Mouse (Mus musculus) neutrophil, adult 5-6 weeks (primary cell): ENCODE results near the gene Fgd2. TPM values are rescaled to one million over a fixed set of nuclear protein-coding genes. Genes with fewer than 3 reads are reported as not detected.
"Not testable (repeated sequence)": the region's sequence is repeated elsewhere in the genome, so short reads cannot be mapped to it uniquely, and the experiment has no call there.

Experiments used
- ATAC-seq: fragments of 151-379, 151-347 bp; 2 replicates; pipeline ENCODE4 v1.8.0; 2017; ENCODE audit warnings: mild to moderate bottlenecking, moderate TSS enrichment; ENCODE audit not compliant: insufficient number of reproducible peaks, poor library complexity, low FRiP score, severe bottlenecking; ENCODE audit errors: extremely low read depth
- total RNA-seq: library from RNA; stranded (forward); fragments of 200-1000 nt; gene quantifications from 2 replicates; pipeline ENCODE4 v1.2.3, GENCODE M21; 2017

The Fgd2 gene
- total RNA-seq = 184 and 192 TPM in 2 replicates

DNA sequence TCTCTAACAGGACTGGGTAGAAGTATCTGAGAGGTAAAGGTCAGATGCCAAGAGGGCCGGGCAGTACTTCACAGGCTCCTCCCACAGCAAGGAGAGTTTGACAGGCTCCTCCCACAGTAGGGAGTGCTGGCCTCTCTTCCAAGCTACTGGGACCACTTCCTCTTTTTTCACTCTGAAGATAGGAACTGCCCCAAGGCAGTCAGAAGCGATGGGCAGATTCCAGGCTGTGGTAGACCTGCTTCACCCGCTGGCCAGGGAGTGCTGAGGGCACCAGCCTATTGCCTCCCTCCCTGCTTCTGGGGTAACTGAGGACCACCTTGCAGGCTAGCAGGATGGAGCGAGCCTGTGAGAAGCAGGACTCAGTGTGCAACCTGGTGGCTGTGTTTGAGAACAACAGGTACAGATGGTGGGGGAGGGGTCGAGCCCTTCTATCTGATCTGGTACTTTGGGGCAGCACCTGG, at the start of gene Fgd2:
Gene Fgd2 (plus strand): TSS at position 154 of the 461 bp plus-strand sequence.
- peak; percentile 59 for ATAC-seq

GRCm38 (mm10) chr17:29311602-29312001, 49.1 kb upstream of the Fgd2 start:
- no peak for ATAC-seq

- ATAC-seq = no peak
Measured at GRCm38 (mm10) chr17:29312082-29312481, 48.6 kb upstream of the Fgd2 start.

GRCm38 (mm10) chr17:29313300-29313699, 47.4 kb upstream of the Fgd2 start:
- ATAC-seq = no peak

DNA sequence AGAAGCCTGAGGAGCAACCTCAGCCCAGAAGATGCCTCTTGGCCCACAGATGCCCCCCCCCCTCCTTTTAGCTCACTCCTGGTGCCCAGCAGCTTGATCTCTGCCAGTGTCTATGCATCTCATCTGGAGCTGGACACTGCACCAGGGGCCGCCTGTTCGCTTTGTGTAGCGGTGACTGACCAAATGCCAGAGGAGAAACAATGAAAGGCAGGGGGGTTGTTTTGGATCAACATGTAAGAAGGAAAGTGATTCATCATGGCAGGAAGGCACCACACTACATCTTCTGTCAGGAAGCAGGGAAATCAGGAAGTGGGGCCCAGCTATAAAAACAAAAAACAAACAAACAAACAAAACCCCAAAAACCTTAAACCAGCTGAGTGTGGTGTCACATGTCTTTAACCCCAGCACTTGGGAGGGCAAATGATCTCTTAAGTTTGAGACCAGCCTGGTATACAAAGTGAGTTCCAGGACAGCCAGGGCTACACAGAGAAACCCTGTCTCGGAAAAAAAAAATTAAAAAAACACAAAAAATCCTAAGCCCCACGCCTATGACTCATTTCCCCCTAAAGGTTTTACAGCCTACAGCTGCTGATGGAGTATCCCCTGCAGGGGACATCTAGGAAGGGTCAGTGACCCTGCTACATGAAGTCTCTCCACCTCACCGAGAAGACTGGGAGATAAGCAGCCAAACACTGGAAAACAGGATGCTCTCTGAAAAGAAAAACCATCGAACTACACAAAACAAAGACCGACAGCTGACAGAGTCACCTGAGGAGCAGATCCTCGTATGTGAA, 44.8 kb upstream of the Fgd2 start:
- ATAC-seq = no peak

DNA sequence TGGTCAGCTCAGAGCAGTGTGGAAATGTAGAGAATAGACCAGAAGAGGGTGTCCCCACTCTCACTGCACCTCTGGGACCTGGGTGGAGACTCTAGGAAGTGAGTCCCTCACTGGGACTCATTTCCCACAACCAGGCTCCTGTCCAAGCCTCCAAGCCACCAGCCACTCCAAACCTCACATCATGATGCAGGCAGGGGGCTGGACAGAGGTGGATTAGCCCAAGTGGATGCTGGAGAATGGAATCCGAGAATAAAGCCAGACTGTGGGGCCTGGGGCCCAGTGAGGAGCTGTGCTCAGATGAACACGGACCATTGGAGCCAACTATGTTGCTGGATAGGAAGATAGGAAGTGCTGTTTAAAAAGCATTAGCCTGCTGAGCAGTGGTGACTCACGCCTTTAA, 43.8 kb upstream of the Fgd2 start:
- ATAC-seq = no peak

GRCm38 (mm10) chr17:29317380-29317779, 43.3 kb upstream of the Fgd2 start, which contains the start of gene Pi16:
Gene Pi16, plus strand, starts transcription at chr17:29317680.
- not testable (repeated sequence) for ATAC-seq

- peak; percentile 83 for ATAC-seq
Measured at GRCm38 (mm10) chr17:29318731-29319250, 41.9 kb upstream of the Fgd2 start.

- no peak for ATAC-seq
Measured at GRCm38 (mm10) chr17:29319476-29319875, 41.2 kb upstream of the Fgd2 start.

DNA sequence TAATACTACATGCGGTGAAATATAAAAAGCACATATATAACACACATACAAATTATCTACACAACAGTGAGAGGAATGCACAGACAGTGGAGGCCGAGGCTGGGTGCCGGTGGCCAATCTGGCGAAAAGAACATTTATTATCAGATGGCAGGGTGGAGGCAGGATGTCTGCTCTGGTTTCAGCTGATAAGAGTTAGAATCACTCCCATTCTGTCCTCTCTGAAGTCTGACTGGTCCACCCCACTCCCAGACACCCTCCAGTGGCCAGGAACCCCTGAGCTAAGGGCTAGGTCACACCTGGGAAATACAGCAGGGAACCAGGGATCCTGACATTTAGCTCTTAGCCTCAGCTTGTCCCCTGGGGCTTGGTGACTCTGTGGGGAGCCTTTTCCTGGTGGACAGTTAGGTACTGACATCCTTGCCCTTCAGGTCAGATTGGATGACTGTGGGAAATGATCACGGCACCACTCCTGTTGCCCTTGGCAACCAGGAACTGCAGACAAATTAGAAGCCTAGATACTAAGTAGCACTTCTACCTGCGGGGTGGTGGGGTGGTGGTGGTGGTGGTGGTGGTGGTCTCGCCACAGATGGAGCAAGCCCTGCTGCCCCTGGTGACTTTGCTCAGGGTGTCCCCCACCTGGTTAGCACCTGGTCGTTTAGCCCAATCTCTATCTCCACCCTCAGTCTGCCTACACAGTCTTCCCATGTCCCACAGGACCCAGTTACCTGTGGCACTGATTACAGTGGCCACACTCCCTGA, 40.7 kb upstream of the Fgd2 start:
- no peak for ATAC-seq

- no peak for ATAC-seq
Measured at GRCm38 (mm10) chr17:29321765-29322602, 38.7 kb upstream of the Fgd2 start.

DNA sequence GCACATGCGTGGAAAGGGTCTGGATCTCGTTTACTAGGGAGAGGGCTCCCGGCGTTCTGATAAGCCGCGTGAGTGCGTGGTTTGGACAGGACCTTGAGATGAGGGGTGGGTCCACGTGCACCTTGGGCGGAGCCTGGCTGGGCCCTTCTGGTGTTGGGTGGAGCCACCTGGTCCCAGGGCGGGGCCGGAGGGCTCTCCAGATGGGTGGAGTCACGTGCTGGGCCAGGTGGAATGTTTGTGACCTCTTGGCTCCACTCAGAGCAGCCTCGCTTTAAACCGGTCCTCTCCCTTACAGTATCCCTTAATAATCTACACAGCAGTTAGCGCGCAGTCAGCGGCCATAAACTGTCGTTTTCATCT, 38.1 kb upstream of the Fgd2 start:
- no peak for ATAC-seq

DNA sequence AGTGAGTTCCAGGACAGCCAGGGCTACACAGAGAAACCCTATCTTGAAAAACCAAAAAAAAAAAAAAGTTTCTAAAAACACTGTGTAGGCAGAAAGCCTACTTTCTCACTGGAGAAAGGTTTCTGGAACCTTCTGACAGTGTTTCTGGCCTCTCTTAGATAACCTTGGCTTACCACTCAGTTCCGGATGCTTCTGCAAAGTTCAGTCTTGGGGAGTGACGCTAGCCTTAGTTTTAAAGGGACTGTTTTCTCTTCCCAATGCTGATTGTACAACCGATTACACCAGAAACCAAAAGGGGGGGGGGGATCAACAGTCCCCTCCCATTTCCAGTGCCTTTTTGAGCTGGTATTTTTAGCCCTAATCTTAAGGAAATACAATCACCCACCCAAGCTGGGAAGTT, 37.1 kb upstream of the Fgd2 start:
- ATAC-seq = no peak

DNA sequence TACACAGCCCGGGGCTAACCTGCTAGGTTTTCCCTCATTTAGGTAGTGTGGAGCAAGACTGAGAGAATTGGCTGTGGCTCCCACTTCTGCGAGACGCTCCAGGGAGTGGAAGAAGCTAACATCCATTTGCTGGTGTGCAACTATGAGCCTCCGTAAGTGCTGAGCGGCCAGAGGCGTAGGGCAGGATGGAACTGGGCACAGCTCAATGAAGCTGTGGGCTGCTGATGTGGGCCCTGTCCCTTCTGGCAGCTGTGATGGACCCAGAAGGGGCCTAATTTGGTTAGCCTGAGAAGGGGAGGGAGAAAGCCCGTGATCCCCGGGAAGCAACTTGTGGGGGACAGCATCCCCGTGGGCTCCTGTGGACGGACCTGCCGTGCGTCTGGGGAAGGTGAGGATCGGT, 34.9 kb upstream of the Fgd2 start:
- ATAC-seq = no peak

DNA sequence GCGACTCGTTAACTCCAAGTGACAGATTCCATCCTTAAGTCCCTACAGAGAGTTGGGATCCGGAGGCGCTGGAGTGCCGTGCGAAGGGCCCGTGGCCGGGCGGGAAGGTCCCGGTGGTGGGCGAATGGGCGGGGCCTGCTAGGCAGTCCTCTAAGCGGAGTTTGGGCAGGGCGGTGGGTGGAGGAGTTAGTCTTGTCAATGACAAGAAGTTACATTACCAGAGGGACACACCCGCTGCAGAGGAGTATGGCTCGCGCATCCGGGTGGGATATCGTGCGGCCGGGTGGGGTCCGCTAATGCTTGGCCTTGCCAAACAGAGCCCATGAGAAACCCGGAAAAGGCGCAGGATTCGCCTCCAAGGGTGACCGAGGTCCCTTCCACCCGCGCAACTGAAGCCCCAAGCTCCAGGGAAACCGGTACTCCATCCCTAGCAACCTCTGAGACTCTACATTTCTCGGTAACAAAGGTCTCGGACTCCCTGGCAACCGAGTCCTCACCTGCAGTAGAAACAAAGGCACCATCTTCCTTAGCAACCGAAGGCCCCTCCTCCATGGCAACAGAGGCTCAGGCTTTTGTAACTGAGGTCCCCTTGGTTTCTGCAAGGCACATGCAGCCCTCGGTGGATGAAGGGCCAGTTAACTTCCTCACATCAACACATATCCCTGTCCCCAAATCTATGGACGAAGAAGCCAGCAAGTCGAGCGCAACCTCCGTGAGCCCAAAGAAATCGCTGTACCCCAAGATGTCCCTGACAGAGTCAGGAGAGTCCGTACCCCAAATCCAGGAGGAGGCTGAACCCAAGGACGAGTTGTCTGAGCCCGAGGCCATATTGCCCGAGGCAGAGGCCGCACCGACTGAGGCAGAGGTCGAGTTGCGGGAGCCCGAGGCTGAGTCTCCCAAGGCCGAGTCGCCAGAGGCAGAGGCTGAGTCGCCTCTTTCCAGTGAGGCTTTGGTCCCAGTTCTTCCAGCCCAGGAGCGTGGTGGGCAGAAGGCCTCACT, 33.9 kb upstream of the Fgd2 start:
- no peak for ATAC-seq

DNA sequence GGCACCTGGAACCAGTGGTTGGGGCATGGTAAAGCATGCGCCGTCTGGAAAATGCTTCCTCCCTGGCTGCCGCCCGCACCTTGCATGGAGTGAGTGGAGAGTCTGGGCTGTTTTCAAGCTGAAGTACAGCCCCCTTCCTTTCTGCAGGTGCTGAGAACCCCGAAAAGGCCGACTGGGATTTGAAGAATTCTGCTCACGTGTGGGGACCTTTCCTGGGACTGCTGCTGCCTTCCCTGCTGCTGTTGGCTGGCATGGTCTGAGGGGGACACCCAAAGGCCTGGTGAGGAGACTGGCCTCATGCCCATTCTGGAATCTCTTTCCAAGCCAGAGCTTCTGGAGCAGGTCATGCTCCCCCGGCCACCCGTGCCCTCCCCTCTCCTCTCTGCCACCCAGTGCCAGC, 33.0 kb upstream of the Fgd2 start:
- ATAC-seq = no peak

- no peak for ATAC-seq
Measured at GRCm38 (mm10) chr17:29330221-29330620, 30.5 kb upstream of the Fgd2 start.
